Mouse (Mus musculus) urinary bladder, postnatal 14 days (tissue): ENCODE data around the gene Clasp1.

Source experiments
- DNase-seq: peaks from one replicate; pipeline ENCODE4 v3.0.0; 2021; ENCODE audit warnings: low spot score

The Clasp1 gene

DNA sequence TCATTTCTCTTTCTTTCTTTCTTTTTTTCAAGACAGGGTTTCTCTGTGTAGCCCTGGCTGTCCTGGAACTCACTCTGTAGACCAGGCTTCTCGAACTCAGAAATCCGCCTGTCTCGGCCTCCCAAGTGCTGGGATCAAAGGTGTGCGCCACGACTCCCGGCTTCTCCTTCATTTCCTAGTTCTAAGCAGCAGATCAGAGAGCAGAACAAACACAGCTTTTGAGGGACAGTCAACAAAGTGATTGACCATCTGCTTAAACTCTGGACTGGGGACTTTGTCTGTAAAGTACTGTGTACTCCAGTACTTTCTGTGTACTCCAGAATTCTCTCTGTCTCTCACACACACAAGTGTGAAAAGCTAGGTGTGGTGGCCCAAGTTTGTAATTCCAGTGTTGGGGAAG, 14.1 kb downstream of the Clasp1 start:
- no peak for DNase-seq

DNA sequence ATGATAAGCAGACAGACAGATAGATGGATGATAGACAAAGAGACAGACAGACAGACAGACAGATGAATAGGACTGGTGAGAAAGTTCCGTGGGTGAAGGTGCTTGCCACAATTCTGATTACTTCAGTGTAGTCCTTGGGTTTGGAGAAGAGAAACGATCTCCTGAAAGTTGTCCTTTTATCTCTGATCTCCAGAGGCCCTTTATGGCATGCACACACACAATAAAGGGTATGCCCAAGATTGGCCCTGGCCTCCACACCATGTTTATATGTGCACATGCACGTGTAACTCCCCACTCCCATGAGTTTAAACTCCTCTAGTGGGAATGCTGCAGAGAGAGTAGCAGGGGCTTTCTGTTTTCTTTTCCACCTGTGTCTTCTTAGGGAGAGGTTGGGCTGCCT, 14.6 kb downstream of the Clasp1 start:
- no peak for DNase-seq

DNA sequence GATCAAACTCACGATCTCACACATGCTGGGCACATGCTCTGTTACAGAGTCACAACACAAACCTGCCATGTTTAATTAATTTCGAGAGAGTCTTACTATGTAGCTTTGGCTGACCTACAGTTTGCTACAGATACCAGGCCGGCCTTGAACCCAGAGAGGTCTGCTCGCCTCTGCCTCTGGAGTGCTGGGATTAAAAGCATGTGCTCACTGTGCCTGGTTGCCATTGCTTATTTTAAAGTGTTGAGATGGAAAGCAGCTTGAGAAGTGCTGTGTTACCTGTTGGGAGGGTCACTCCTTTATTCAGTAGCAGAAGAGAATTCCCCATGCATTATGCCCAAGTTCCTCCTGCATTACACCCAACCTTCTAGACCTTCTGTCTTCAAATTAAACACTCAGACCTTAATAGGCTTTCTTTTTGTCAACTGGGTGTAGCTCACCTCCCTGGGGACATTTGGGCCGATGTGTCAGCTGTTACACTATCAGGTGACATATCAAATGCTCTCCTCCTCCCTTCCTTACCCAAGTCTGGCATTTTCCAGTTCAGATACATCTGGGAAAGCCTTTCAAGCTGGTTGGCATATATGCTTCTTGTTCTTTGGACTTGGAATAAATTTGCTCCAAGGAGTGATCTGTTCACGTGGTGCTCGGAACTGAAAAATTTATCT, 18.9 kb downstream of the Clasp1 start:
- DNase-seq: no peak

DNA sequence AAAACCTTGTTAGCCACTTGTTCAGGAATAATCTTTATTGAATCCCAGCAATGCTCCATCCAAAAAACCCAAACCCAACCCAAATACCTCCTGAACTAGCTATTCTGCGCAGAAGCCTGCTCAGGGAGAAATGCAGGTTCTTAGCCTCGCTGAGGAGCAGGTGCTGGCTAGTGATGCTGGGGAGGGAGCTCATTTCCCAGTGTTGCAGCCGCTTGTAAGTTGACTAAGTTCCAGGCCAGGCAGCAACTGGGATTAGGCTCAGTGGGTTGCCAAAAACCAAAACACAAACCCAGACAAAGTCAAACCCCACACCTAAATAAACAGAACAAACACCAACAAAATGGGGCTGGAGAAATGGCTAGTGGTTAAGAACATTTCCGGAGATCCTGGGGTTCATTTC, 20.4 kb downstream of the Clasp1 start:
- DNase-seq: no peak

DNA sequence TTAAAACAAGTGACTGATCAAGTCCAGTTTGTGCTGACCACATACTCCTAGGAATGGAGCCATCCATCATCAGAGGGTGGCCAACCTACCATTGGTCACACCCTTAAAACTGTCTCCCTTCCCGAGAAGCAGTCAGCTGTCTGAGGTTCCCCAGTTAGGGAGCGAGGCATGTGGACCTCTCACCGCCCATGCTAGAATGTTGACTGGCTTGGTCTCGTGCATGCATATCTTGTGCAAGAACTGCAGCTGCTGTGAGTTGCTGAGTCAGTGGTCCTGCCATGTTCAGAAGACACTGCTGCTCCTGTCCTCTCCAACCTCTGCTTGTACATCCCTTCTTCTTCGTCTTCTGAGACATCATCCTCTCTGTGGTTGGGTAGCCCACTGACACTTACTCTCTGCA, 22.0 kb downstream of the Clasp1 start:
- DNase-seq: no peak

DNA sequence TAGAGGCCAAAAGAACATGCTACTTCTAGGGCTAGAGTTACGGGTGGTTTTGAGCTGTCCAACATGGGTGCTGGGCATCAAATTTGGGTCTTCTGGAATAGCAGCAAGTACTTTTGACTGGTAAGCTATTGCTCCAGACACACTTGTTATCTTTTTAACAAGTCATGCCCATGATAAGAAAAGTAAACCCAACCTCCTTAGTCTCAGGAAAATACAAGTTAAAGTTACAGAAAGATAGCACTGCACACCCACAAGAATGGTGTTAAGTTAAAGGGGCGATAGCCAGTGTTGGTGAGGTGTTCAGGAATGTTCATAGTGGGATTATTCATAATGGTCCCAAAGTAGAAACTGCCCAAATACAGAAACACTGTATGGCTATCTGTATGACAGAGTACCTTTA, 24.3 kb downstream of the Clasp1 start:
- DNase-seq: no peak

DNA sequence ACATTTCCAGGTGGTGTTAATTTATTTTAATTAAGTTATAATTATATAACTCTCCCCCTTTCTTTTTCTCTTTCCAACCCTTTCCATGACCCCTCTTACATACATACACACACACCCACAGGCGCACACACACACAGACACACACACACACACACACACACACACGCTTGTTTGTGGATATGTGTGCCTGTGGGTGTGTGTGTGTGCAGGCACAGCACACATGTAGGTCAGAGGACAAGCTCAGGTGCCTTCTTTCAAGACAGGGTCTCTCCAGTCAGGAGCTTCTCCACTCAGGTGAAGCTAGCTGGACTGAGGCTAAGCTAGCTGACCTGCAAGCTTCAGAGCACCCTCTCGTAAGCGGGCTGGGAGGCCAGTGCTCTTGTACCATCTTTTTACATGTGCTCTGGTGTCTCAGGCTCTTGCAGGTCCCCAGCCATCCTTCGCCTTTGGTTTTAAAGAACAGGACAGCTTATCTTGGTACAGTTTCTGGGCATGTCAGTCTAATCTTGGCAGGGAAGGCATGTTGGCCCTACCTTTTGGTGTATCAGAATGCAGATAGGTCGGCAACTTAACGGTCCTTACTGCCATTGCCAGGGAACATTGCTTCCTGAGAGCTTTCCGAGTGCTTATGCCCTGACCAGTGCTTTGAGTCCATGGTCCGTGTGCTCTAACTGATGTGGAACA, 28.3 kb downstream of the Clasp1 start:
- DNase-seq: no peak

DNA sequence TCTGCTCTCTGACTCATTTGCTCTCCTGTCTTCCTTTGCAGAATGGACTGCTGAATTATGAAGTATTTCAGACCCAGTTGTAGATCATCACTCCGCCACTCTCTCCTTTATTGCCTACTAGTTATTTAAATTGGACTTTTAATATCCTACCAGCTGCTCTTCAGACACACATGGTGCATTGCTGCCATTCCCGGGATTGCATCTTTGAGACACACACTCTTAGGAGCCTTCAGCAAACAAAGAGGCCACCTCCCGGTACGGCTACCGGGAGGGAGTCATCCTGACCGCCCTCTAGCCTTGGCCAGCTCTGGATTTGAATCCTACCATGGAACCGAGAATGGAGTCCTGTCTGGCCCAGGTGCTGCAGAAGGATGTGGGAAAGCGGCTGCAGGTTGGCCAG, 30.5 kb downstream of the Clasp1 start:
- no peak for DNase-seq

DNA sequence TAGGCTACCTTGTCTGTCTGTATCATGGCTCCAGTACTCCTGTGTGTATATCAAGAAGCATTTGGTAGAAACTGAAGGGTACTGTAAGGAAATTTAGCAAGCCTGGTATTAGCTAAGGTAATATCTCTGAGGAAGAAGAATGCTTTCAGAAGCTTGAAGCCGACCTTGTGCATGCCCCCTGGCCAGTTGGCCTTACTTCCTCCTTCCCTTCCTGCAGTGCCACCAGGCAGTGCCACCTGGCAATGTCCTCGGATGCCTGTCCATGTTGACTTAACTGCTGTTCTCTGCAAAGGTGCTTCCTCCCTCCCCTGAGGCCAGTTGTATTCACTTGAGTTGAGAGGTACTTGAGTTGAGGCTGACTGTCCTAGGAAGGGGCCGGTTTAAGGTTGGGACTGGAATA, 32.3 kb downstream of the Clasp1 start:
- peak; percentile 14 for DNase-seq

GRCm38 (mm10) chr1:118422812-118423211, 34.0 kb downstream of the Clasp1 start:
- DNase-seq: no peak

DNA sequence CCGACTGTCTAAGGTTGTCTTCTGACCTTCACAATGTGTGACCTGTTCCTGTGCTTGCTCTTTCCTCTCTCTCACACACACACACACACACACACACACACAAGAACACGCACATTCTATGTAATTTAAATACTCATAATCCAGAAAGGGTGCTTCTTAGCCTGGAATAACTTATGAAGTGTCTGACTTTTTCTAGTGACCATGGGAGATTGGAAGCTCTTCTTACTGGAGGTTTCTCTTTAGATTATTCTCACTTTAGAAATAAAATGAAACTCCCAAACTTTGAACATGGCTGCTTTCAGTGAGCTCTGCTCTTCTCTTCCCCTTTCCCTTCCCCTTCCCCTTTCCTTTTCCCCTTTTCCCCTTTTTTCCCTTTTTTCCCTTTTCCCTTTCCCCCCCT, 37.1 kb downstream of the Clasp1 start:
- DNase-seq: no peak

GRCm38 (mm10) chr1:118428354-118429084, 39.7 kb downstream of the Clasp1 start:
- no peak for DNase-seq

GRCm38 (mm10) chr1:118431548-118431947, 42.7 kb downstream of the Clasp1 start:
- no peak for DNase-seq

DNA sequence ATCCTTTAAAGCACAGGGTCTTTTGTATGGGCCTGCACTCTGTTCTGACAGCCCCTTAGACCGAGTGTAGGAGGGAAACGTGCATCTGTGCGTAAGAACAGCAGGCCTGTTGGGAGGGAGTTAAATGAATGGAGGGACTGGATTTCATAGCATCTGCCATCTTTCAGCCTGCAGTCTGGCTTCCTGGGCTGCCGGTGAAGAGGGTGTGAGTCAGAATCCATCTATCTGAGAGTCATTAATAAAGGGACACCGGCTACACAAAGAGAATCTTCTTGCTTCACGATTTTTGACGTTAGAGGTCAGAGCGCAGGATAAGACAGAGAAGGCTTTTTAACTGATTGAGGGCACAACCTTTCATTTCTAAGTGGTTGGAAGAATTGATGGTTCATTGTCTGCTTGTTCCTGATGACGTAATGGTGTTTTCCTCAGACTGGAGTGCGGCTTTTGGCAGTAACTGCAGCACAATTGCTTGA, 46.2 kb downstream of the Clasp1 start:
- DNase-seq: no peak

GRCm38 (mm10) chr1:118437856-118438255, 49.0 kb downstream of the Clasp1 start:
- no peak for DNase-seq

DNA sequence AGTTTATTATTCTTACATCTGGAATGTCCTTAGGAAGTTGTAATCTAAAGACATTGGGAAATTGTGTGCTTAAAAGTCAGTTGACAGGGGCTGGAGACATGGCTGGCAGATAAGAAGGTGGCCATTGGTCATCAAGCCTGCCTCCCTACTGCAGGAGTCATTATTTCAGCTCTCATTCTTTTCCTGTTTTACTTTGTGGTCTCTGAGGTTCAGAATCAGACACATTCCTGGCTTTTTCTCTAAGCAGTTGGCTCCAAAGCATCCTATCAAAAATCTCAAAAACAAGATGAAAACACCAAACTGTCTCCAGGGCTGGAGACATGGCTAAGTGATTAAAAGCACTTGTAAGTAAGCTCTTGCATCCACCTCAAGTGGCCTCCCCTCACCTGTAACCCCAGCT, 49.5 kb downstream of the Clasp1 start:
- DNase-seq: no peak

- no peak for DNase-seq
Measured at GRCm38 (mm10) chr1:118440547-118440946, 51.7 kb downstream of the Clasp1 start.

- DNase-seq: no peak
Measured at GRCm38 (mm10) chr1:118444420-118444819, 55.6 kb downstream of the Clasp1 start.

GRCm38 (mm10) chr1:118444988-118445387, 56.1 kb downstream of the Clasp1 start:
- no peak for DNase-seq

DNA sequence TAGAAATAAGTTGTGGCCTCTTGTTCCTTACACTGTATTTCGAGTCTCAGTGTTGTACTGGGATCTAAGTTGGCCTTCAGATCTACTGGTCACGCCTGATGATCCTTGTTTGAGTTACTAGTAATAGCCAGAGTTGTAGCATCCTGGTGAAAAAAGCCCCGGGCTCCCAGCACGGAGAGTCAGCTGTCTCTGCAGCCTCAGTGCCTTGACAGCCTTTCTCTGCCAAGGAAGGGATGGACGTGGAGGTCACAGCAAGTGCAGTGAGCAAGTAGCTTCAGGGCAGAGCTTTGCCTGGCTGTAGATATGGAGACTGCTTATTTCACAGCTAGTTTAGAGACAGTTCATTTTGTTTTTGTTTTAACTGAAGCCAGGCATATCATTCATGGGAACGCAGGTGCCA, 56.6 kb downstream of the Clasp1 start:
- DNase-seq: no peak

GRCm38 (mm10) chr1:118446006-118446405, 57.1 kb downstream of the Clasp1 start:
- no peak for DNase-seq

- DNase-seq: no peak
Measured at GRCm38 (mm10) chr1:118447131-118447530, 58.3 kb downstream of the Clasp1 start.

DNA sequence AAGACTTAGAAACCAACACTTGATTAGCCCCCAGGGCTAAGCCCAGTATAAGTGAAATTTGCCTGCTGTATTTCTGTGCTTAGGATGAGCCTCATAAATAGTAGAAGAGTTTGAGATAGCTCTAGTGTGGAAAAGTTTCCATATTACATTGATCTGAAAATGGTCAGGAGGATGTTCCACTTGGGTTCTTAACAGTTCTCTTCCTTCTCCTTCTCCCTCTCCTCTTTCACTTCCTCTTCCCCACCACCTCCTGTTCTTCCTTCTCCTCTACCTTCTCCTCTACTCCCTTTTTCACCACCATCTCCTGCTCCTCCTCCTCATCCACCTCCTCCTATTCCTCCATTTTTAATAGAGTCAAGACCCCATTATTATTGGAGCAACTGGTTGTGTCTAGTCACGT, 59.4 kb downstream of the Clasp1 start:
- no peak for DNase-seq
